Mouse (Mus musculus) hindbrain, embryonic 16.5 days (tissue): ENCODE data around the gene Anpep. TPM values are rescaled to one million over a fixed set of nuclear protein-coding genes. Genes with fewer than 3 reads are reported as not detected.

Source experiments
- ATAC-seq: fragments of 200-750 bp; cut with Nextera tagmentation; 2 replicates; pipeline ENCODE4 v1.8.0; 2017; ENCODE audit warnings: moderate TSS enrichment, moderate library complexity
- H3K27ac ChIP-seq: fragments of 300-500 bp; sonication (generic); 2 replicates; pipeline ENCODE4 v1.5.1; 2014; ENCODE audit warnings: low read depth, mild to moderate bottlenecking, control low read depth, low read length, moderate library complexity
- H3K27me3 ChIP-seq: fragments of 300-500 bp; sonication (generic); replicated peaks from 2 replicates; pipeline ENCODE4 v1.6.1; 2014; ENCODE audit warnings: low read length; ENCODE audit not compliant: control insufficient read depth, insufficient read depth
- H3K36me3 ChIP-seq: fragments of 300-500 bp; sonication (generic); 2 replicates; pipeline ENCODE4 v1.6.1; 2014; ENCODE audit warnings: mild to moderate bottlenecking, low read length, moderate library complexity, mixed read lengths; ENCODE audit not compliant: control insufficient read depth, insufficient read depth
- H3K4me1 ChIP-seq: fragments of 300-500 bp; sonication (generic); 2 replicates; pipeline ENCODE4 v1.6.1; 2014; ENCODE audit warnings: low read depth, low read length; ENCODE audit not compliant: control insufficient read depth, insufficient read depth
- H3K4me2 ChIP-seq: fragments of 300-500 bp; sonication (generic); 2 replicates; pipeline ENCODE4 v1.6.1; 2014; ENCODE audit warnings: mild to moderate bottlenecking, low read length, control low read depth, moderate library complexity
- H3K4me3 ChIP-seq: fragments of 300-500 bp; sonication (generic); 2 replicates; pipeline ENCODE4 v1.5.1; 2014; ENCODE audit warnings: mild to moderate bottlenecking, low read length, control low read depth, moderate library complexity
- H3K9ac ChIP-seq: fragments of 300-500 bp; sonication (generic); 2 replicates; pipeline ENCODE4 v1.6.1; 2014; ENCODE audit warnings: low read depth, mild to moderate bottlenecking, control low read depth, low read length, moderate library complexity
- H3K9me3 ChIP-seq: fragments of 300-500 bp; sonication (generic); 2 replicates; pipeline ENCODE4 v1.6.1; 2014; ENCODE audit warnings: mild to moderate bottlenecking, low read length, moderate library complexity; ENCODE audit not compliant: control insufficient read depth
- WGBS: fragments of 180-500 bp; shearing (Covaris S2); extraction: QIAGEN DNeasy Blood & Tissue Kit; methylation state at CpG from one replicate; pipeline ENCODE4 v1.1.7; 2014; 5-methylcytosine and 5-hydroxymethylcytosine counted together
- polyA plus RNA-seq: library from polyadenylated mRNA; unstranded; fragments of >200 nt; fragmentation: Nextera tagmentation; extraction: Ambion mirVana; gene quantifications from 2 replicates; pipeline ENCODE4 v1.2.1, GENCODE M21; 2015

Anpep gene
- polyA plus RNA-seq, 1 experiment from 2014 or later = 4.3 TPM

- no peaks in the 10 kb centered on the region for H3K36me3 ChIP-seq
- WGBS = 25% methylated on average over 6 of the region's 6 CpGs
- no peaks in the 10 kb centered on the region for H3K4me1 ChIP-seq
- no peak for ATAC-seq
- H3K9me3 ChIP-seq = no peaks in the 10 kb centered on the region
- peaks cover 5% of the 10 kb centered on the region for H3K27me3 ChIP-seq
- no peak overlapping the region for H3K27ac ChIP-seq
- no peak overlapping the region for H3K4me2 ChIP-seq
- no peak overlapping the region for H3K9ac ChIP-seq
- no peak overlapping the region for H3K4me3 ChIP-seq
Measured at GRCm38 (mm10) chr7:79786295-79786694, 74.6 kb downstream of the Anpep start.

- H3K36me3 ChIP-seq = no peaks in the 10 kb centered on the region
- H3K9ac ChIP-seq = no peak overlapping the region
- H3K27ac ChIP-seq = no peak overlapping the region
- no peaks in the 10 kb centered on the region for H3K27me3 ChIP-seq
- no peak for ATAC-seq
- no peaks in the 10 kb centered on the region for H3K4me1 ChIP-seq
- no peak overlapping the region for H3K4me3 ChIP-seq
- 66% methylated on average over 2 of the region's 2 CpGs for WGBS
- no peaks in the 10 kb centered on the region for H3K9me3 ChIP-seq
- H3K4me2 ChIP-seq = no peak overlapping the region
Measured at GRCm38 (mm10) chr7:79782516-79782855, 78.4 kb downstream of the Anpep start.

GRCm38 (mm10) chr7:79781826-79782515, 78.9 kb downstream of the Anpep start:
- Histone ChIP-seq H3K4me2 (no peak overlapping the region), H3K27ac (no peak overlapping the region), H3K9me3 (no peaks in the 10 kb centered on the region), H3K9ac (no peak overlapping the region), H3K4me1 (no peaks in the 10 kb centered on the region), H3K36me3 (no peaks in the 10 kb centered on the region), H3K4me3 (no peak overlapping the region), H3K27me3 (no peaks in the 10 kb centered on the region)
- WGBS = 79% methylated on average over 11 of the region's 11 CpGs
- ATAC-seq = no peak

GRCm38 (mm10) chr7:79780647-79781626, 79.9 kb downstream of the Anpep start:
- Histone ChIP-seq H3K36me3 (no peaks in the 10 kb centered on the region), H3K4me3 (no peak overlapping the region), H3K9me3 (no peaks in the 10 kb centered on the region), H3K4me1 (no peaks in the 10 kb centered on the region), H3K27ac (no peak overlapping the region), H3K4me2 (peak overlapping the region; percentile 35), H3K27me3 (no peaks in the 10 kb centered on the region), H3K9ac (peak overlapping the region; percentile 33; the same call in 1 of the 2 replicates)
- 29% methylated on average over 16 of the region's 16 CpGs for WGBS
- peak; percentile 72 for ATAC-seq

Other genes starting within 250 kb of the Anpep start
- gene Rhcg, start 243.4 kb downstream of the Anpep start, polyA plus RNA-seq = 5.5 and 5.7 TPM in 2 replicates
- gene Ticrr, start 200.9 kb downstream of the Anpep start, polyA plus RNA-seq = 1.8 and 2.1 TPM in 2 replicates
- 1.6 and 1.7 TPM in 2 replicates for gene Kif7, start 145.3 kb downstream of the Anpep start, polyA plus RNA-seq
- 0.19 and 0.46 TPM in 2 replicates for gene Plin1, start 128.2 kb downstream of the Anpep start, polyA plus RNA-seq
- gene Pex11a, start 117.9 kb downstream of the Anpep start, polyA plus RNA-seq = 13.2 and 13.6 TPM in 2 replicates
- 0.51 and 0.52 TPM in 2 replicates for gene Wdr93, start 117.9 kb downstream of the Anpep start, polyA plus RNA-seq
- gene Mesp1, start 67.3 kb downstream of the Anpep start, polyA plus RNA-seq = 0.29 and 0.44 TPM in 2 replicates
- gene Mesp2, start 50.3 kb downstream of the Anpep start, polyA plus RNA-seq = 1.5 and 1.7 TPM in 2 replicates
- gene Ap3s2, start 59.6 kb upstream of the Anpep start, polyA plus RNA-seq = 37.9 and 48.2 TPM in 2 replicates
- 19.6 and 21.0 TPM in 2 replicates for gene Arpin, start 74.3 kb upstream of the Anpep start, polyA plus RNA-seq
- 13.6 and 14.9 TPM in 2 replicates for gene Zfp710, start 163.8 kb upstream of the Anpep start, polyA plus RNA-seq